Mouse (Mus musculus) hindbrain, embryonic 11.5 days (tissue): ENCODE results near the gene Nkain1. TPM values are rescaled to one million over a fixed set of nuclear protein-coding genes. Genes with fewer than 3 reads are reported as not detected.

ENCODE experiments used
- ATAC-seq: fragments of 200-750 bp; cut with Nextera tagmentation; 2 replicates; pipeline ENCODE4 v1.8.0; 2017; ENCODE audit warnings: mild to moderate bottlenecking, moderate TSS enrichment, moderate library complexity; ENCODE audit not compliant: low FRiP score
- DNase-seq: peaks from one replicate; pipeline ENCODE4 v3.0.0-alpha.2; 2015; ENCODE audit warnings: low spot score
- H3K27ac ChIP-seq: fragments of 300-500 bp; sonication (generic); 2 replicates; pipeline ENCODE4 v1.5.1; 2014; ENCODE audit warnings: mild to moderate bottlenecking, low read depth, low read length
- H3K27me3 ChIP-seq: fragments of 300-500 bp; sonication (generic); 2 replicates; pipeline ENCODE4 v1.6.1; 2014; ENCODE audit warnings: mild to moderate bottlenecking, low read length, moderate library complexity, mixed read lengths; ENCODE audit not compliant: control insufficient read depth, insufficient read depth
- H3K36me3 ChIP-seq: fragments of 300-500 bp; sonication (generic); 2 replicates; pipeline ENCODE4 v1.6.1; 2014; ENCODE audit warnings: mild to moderate bottlenecking, low read length, moderate library complexity, mixed read lengths; ENCODE audit not compliant: control insufficient read depth, insufficient read depth
- H3K4me1 ChIP-seq: fragments of 300-500 bp; sonication (generic); replicated peaks from 2 replicates; pipeline ENCODE4 v1.6.1; 2014; ENCODE audit warnings: low read length, mixed read lengths; ENCODE audit not compliant: control insufficient read depth, insufficient read depth
- H3K4me2 ChIP-seq: fragments of 300-500 bp; sonication (generic); replicated peaks from 2 replicates; pipeline ENCODE4 v1.6.1; 2014; ENCODE audit warnings: mild to moderate bottlenecking, low read depth, low read length
- H3K4me3 ChIP-seq: fragments of 300-500 bp; sonication (generic); 2 replicates; pipeline ENCODE4 v1.5.1; 2014; ENCODE audit warnings: low read depth, low read length
- H3K9ac ChIP-seq: fragments of 300-500 bp; sonication (generic); 2 replicates; pipeline ENCODE4 v1.6.1; 2014; ENCODE audit warnings: low read depth, low read length
- H3K9me3 ChIP-seq: fragments of 300-500 bp; sonication (generic); 2 replicates; pipeline ENCODE4 v1.6.1; 2016; ENCODE audit warnings: low read length; ENCODE audit not compliant: control insufficient read depth
- WGBS: fragments of 180-500 bp; shearing (Covaris S2); extraction: QIAGEN DNeasy Blood & Tissue Kit; methylation state at CpG from one replicate; pipeline ENCODE4 v1.1.7; 2014; 5-methylcytosine and 5-hydroxymethylcytosine counted together
- polyA plus RNA-seq: library from polyadenylated mRNA; unstranded; fragments of >200 nt; fragmentation: Nextera tagmentation; extraction: Ambion mirVana; gene quantifications from 2 replicates; pipeline ENCODE4 v1.2.1, GENCODE M21; 2014

Gene Nkain1
- 21.6 and 27.4 TPM in 2 replicates for polyA plus RNA-seq

GRCm38 (mm10) chr4:130574048-130574413, at the start of gene Nkain1:
TSS of gene Nkain1 (minus strand) at chr4:130574173.
- Histone ChIP-seq H3K4me2 (peak within 1 kb of the TSS; percentile 71), H3K36me3 (no peaks in the 10 kb centered on the region), H3K27ac (peak within 1 kb of the TSS; percentile 93), H3K9ac (peak within 1 kb of the TSS; percentile 98), H3K27me3 (0 out of 2 replicates have a peak, but pooled peaks cover 2% of the 10 kb centered on the region), H3K4me1 (peaks cover 7% of the 10 kb centered on the region; the same call in 1 of the 2 replicates), H3K9me3 (no peaks in the 10 kb centered on the region), H3K4me3 (peak within 1 kb of the TSS; percentile 95)
- DNase-seq (peak; percentile 81), ATAC-seq (peak; percentile 74)
- WGBS, result 0% methylated on average over 4 of the region's 41 CpGs

- H3K27me3 ChIP-seq, result 0 out of 2 replicates have a peak, but pooled peaks cover 2% of the 10 kb centered on the region
- no peak overlapping the region for H3K4me2 ChIP-seq
- no peak overlapping the region for H3K9ac ChIP-seq
- H3K27ac ChIP-seq, result peak overlapping the region; percentile 19; the same call in 1 of the 2 replicates
- WGBS, result 56% methylated on average over 9 of the region's 9 CpGs
- no peaks in the 10 kb centered on the region for H3K36me3 ChIP-seq
- DNase-seq (no peak), ATAC-seq (0 out of 2 replicates have a peak, but pooled peaks have one; percentile 43)
- no peak overlapping the region for H3K4me3 ChIP-seq
- H3K9me3 ChIP-seq, result no peaks in the 10 kb centered on the region
- no peaks in the 10 kb centered on the region for H3K4me1 ChIP-seq
Observed at GRCm38 (mm10) chr4:130578734-130579274, 4.8 kb upstream of the Nkain1 start.

DNA sequence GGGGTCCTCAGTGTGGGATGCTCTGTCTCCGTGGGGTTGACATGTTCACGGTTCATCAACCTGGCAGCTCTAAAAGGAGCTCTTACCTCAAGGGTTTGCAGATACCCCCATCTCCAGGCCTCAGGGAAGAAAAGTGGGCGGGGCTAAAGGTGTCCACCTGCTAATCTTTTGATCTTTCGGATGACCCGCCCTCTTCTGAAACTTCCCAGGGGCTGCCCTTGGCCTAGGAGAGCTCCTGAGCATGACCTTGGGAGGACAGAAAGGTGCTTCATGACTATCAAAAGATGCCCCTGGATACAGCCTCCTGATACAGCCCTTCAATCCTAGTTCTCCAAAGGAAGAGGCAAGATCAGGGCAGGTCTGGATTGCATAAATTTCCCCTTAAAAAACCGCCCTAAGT, 3.1 kb upstream of the Nkain1 start:
- no peak for ATAC-seq
- Histone ChIP-seq H3K4me2 (no peak overlapping the region), H3K36me3 (no peaks in the 10 kb centered on the region), H3K4me3 (no peak overlapping the region), H3K27me3 (0 out of 2 replicates have a peak, but pooled peaks cover 2% of the 10 kb centered on the region), H3K27ac (no peak overlapping the region), H3K4me1 (peaks cover 4% of the 10 kb centered on the region; the same call in 1 of the 2 replicates), H3K9ac (no peak overlapping the region), H3K9me3 (no peaks in the 10 kb centered on the region)
- no peak for DNase-seq
- 71% methylated on average over 6 of the region's 6 CpGs for WGBS

- ATAC-seq (no peak), DNase-seq (no peak)
- no peak overlapping the region for H3K27ac ChIP-seq
- no peaks in the 10 kb centered on the region for H3K9me3 ChIP-seq
- H3K4me1 ChIP-seq, result peaks cover 4% of the 10 kb centered on the region; the same call in 1 of the 2 replicates
- H3K4me3 ChIP-seq, result no peak overlapping the region
- H3K36me3 ChIP-seq, result no peaks in the 10 kb centered on the region
- no peak overlapping the region for H3K4me2 ChIP-seq
- 0 out of 2 replicates have a peak, but pooled peaks cover 2% of the 10 kb centered on the region for H3K27me3 ChIP-seq
- 62% methylated on average over 13 of the region's 13 CpGs for WGBS
- no peak overlapping the region for H3K9ac ChIP-seq
Observed at GRCm38 (mm10) chr4:130576247-130576931, 2.4 kb upstream of the Nkain1 start.

- Histone ChIP-seq H3K27ac (no peak overlapping the region), H3K4me1 (peaks cover 7% of the 10 kb centered on the region; the same call in 1 of the 2 replicates), H3K9ac (no peak overlapping the region), H3K27me3 (0 out of 2 replicates have a peak, but pooled peaks cover 2% of the 10 kb centered on the region), H3K4me3 (no peak overlapping the region), H3K36me3 (no peaks in the 10 kb centered on the region), H3K9me3 (no peaks in the 10 kb centered on the region), H3K4me2 (no peak overlapping the region)
- no peak for ATAC-seq
- no peak for DNase-seq
- 79% methylated on average over 3 of the region's 3 CpGs for WGBS
Observed at GRCm38 (mm10) chr4:130575533-130575932, 1.6 kb upstream of the Nkain1 start.

DNA sequence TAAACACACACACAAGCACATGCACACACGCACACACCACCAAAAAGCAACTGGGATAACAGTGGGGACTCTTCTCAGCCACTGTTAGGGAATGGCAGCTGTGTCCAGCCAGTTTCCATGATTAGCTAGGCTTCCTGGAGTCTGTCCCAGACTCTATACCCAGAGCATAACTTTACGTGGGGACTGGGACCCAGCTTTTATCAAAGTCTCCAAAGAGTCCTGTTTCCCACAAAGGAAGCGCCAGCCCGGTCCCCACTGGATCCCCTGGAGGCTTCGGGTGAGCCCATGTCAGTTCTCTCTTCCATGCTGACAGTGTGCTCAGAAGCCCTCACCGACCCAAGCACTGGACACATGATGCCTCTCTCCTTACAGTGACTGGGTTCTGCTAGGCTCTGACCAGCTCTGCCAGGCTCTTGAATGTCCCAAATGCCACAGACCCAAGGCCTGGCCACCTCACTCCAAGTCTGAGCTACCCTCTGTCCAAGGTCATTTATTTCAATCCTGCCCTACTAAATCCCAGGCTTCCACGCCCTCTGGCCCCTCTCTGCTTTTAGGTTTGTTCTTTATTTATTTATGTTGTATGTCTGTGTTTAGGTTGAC, 988 bp upstream of the Nkain1 start:
- ATAC-seq, result no peak
- Histone ChIP-seq H3K9me3 (no peaks in the 10 kb centered on the region), H3K4me3 (no peak overlapping the region), H3K27ac (no peak overlapping the region), H3K4me2 (no peak overlapping the region), H3K4me1 (peaks cover 7% of the 10 kb centered on the region; the same call in 1 of the 2 replicates), H3K9ac (no peak overlapping the region), H3K36me3 (no peaks in the 10 kb centered on the region), H3K27me3 (0 out of 2 replicates have a peak, but pooled peaks cover 2% of the 10 kb centered on the region)
- WGBS, result 82% methylated on average over 7 of the region's 7 CpGs
- no peak for DNase-seq

- H3K9ac ChIP-seq, result peak overlapping the region; percentile 98
- 0 out of 2 replicates have a peak, but pooled peaks cover 2% of the 10 kb centered on the region for H3K27me3 ChIP-seq
- H3K4me3 ChIP-seq, result peak overlapping the region; percentile 95
- DNase-seq (peak; percentile 69), ATAC-seq (peak; percentile 62)
- under 1% methylated on average over 24 of the region's 76 CpGs for WGBS
- H3K4me1 ChIP-seq, result peaks cover 7% of the 10 kb centered on the region
- no peaks in the 10 kb centered on the region for H3K9me3 ChIP-seq
- no peaks in the 10 kb centered on the region for H3K36me3 ChIP-seq
- H3K4me2 ChIP-seq, result peak overlapping the region; percentile 71
- H3K27ac ChIP-seq, result peak overlapping the region; percentile 93
Observed at GRCm38 (mm10) chr4:130573351-130574047, 474 bp downstream of the Nkain1 start.

DNA sequence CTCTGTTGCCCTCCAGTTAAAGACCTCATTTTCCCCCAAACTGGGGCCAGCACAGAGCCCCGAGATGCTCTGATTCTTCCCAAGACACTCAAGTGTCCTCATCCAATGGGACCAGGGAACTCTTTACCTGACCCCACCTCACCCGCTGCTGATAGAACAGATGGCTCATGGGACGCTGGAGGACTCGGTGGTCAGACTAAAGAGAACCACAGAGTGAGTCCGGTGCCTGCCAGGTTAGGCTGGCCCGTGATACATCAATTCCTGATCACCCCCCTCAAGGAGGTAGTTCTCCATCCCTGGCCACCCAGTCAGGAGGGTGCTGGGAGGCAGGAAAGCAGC, 992 bp downstream of the Nkain1 start:
- 0% methylated on average over 6 of the region's 6 CpGs for WGBS
- DNase-seq (peak; percentile 55), ATAC-seq (peak; percentile 38)
- Histone ChIP-seq H3K36me3 (no peaks in the 10 kb centered on the region), H3K9me3 (no peaks in the 10 kb centered on the region), H3K4me2 (peak overlapping the region; percentile 71), H3K27me3 (0 out of 2 replicates have a peak, but pooled peaks cover 2% of the 10 kb centered on the region), H3K4me3 (peak overlapping the region; percentile 95), H3K9ac (peak overlapping the region; percentile 98), H3K4me1 (peaks cover 7% of the 10 kb centered on the region), H3K27ac (peak overlapping the region; percentile 93)
